Mouse (Mus musculus): Measurements from ENCODE around the gene Stfa3. TPM values are rescaled to one million over a fixed set of nuclear protein-coding genes. Genes with fewer than 3 reads are reported as not detected.

The Stfa3 gene
- polyA plus RNA-seq, 1 experiment from 2014 or later, result 213 TPM

DNA sequence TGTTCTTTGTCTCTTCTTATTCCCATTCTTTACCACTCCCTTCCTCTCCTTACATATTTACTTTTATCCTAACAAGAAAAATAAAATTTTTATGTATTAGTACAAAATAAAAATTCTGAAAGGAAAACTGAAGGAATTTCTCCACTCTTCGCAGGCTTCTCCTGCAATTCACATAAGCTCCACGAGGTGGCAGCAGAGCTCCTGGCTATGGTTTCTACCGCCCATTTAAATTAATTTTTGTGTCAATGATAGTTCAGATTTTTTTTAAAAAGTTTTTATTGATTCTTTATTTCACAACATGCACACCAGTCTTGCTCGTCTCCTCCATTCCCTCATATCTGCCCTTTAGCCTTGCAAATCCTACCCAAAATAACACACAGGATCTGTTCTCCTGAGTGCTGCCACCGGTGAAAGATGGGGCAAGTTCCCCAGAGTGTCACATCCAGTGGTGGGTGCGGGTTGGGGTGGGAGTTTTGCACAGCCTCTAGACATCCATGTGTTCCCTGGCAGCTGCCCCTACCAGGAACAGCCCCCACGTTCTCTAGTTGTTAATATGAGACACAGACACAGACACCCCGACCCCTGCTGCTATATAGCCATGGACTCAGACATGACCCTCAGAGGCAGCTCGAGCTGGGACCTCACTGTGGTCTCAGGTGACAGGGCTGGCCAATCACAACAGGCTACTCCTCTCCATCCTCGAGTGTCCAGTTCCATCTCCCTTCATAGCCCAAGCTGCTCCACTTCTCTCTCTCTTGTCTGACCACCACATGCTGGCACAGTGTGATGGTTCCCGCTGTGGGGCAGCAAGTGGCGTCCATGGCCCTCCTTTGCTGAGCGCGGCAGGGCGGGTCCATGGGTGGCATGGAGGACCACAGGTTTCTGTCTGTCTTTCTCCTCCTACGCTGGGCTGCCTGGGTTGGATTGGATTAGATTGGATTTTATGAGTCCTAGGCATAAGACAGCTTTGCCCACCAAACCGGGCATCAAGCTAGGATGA lies 18.3 kb upstream of the Stfa3 start:
- H3K9ac ChIP-seq (replicated peaks), result no peak overlapping the region
- no peaks in the 10 kb centered on the region for H3K27me3 ChIP-seq (ENCODE audit: insufficient read depth, low read length)
- 47% methylated on average over 17 of the region's 17 CpGs for WGBS (ENCODE audit: insufficient replicate concordance)
- ATAC-seq (no peak), DNase-seq (peak; percentile 34)
- H3K4me3 ChIP-seq (ENCODE audit: low read depth, low read length), result no peak overlapping the region
- no peaks in the 10 kb centered on the region for H3K4me1 ChIP-seq (ENCODE audit: insufficient read depth)
- TF ChIP-seq CTCF (IDR thresholded peaks at IDR 0.05; ENCODE audit: low read depth) (peak; percentile 83), EP300 (IDR thresholded peaks at IDR 0.05; ENCODE audit: low read depth) (no peak)
- H3K27ac ChIP-seq (ENCODE audit: low read depth), result no peak overlapping the region
- H3K4me2 ChIP-seq (ENCODE audit: low read depth, low read length), result no peak overlapping the region
- no peaks in the 10 kb centered on the region for H3K36me3 ChIP-seq (replicated peaks; ENCODE audit: insufficient read depth, low read length)
- H3K9me3 ChIP-seq (ENCODE audit: low read length), result peaks cover 2% of the 10 kb centered on the region; the same call in 1 of the 2 replicates

DNA sequence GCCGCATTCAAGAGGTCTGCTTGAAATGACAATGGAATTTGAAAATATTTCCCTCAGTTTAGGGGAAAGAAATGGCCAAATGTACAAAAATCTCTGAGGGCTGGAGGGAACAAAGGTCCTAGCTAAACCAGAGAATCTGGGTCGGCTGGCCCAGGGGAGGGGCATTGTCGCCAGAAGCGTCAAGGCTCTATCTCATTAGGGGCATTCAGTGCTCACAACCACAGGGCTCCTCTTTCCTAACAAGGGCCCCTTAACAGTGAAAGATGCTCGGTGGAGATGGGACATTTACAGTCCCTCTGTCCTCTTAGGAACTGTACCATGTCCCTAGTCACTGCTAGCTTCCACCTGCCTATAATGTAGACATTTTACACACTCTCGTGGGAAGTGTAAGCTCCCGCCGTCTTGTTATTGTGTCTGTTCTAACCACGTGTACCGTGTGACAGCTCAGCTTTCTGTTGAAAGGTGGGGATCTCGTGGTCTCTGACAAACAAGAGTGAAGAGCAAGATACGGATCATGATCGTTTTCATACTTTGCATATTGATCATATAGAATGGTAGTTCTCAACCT lies 16.0 kb upstream of the Stfa3 start:
- Histone ChIP-seq H3K36me3 (replicated peaks; ENCODE audit: insufficient read depth, low read length) (no peaks in the 10 kb centered on the region), H3K27ac (ENCODE audit: low read depth) (no peak overlapping the region), H3K4me1 (ENCODE audit: insufficient read depth) (no peaks in the 10 kb centered on the region), H3K27me3 (ENCODE audit: insufficient read depth, low read length) (no peaks in the 10 kb centered on the region), H3K9ac (replicated peaks) (no peak overlapping the region), H3K4me3 (ENCODE audit: low read depth, low read length) (no peak overlapping the region), H3K9me3 (ENCODE audit: low read length) (peaks cover 2% of the 10 kb centered on the region; the same call in 1 of the 2 replicates), H3K4me2 (ENCODE audit: low read depth, low read length) (no peak overlapping the region)
- DNase-seq (no peak), ATAC-seq (no peak)
- TF ChIP-seq CTCF (IDR thresholded peaks at IDR 0.05; ENCODE audit: low read depth) (no peak), EP300 (IDR thresholded peaks at IDR 0.05; ENCODE audit: low read depth) (no peak)
- WGBS (ENCODE audit: insufficient replicate concordance), result 52% methylated on average over 13 of the region's 13 CpGs

DNA sequence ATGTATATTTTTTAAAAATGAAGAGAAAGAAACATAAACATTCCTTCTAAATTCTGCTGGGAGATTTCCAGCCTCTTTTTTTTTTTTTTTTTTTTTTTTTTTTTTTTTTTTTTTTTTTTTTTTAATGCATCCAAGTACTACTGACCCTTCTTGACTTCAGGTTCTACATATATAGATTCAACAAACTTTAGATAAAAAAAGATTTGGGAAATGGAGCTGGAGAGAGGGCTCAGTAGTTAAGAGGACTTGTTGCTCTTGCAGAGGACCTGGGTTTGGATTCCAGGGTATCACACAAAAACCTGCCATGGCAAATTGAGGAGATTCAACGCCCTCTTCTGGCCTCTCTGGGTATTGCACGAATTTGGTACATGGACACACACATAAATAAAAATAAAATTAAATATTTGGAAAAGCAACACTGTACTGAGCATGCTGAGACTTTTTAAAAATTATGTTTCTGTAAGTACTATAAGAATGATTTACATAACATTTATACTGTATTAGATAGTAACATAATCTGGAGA lies 14.8 kb upstream of the Stfa3 start:
- Histone ChIP-seq H3K4me3 (ENCODE audit: low read depth, low read length) (no peak overlapping the region), H3K4me2 (ENCODE audit: low read depth, low read length) (no peak overlapping the region), H3K4me1 (ENCODE audit: insufficient read depth) (no peaks in the 10 kb centered on the region), H3K9ac (replicated peaks) (no peak overlapping the region), H3K9me3 (ENCODE audit: low read length) (peaks cover 2% of the 10 kb centered on the region; the same call in 1 of the 2 replicates), H3K36me3 (replicated peaks; ENCODE audit: insufficient read depth, low read length) (no peaks in the 10 kb centered on the region), H3K27me3 (ENCODE audit: insufficient read depth, low read length) (no peaks in the 10 kb centered on the region), H3K27ac (ENCODE audit: low read depth) (no peak overlapping the region)
- DNase-seq (peak; percentile 53), ATAC-seq (no peak)
- 8% methylated on average over 2 of the region's 2 CpGs for WGBS (ENCODE audit: insufficient replicate concordance)
- TF ChIP-seq CTCF (IDR thresholded peaks at IDR 0.05; ENCODE audit: low read depth), result peak; percentile 54
- TF ChIP-seq EP300 (IDR thresholded peaks at IDR 0.05; ENCODE audit: low read depth), result no peak

DNA sequence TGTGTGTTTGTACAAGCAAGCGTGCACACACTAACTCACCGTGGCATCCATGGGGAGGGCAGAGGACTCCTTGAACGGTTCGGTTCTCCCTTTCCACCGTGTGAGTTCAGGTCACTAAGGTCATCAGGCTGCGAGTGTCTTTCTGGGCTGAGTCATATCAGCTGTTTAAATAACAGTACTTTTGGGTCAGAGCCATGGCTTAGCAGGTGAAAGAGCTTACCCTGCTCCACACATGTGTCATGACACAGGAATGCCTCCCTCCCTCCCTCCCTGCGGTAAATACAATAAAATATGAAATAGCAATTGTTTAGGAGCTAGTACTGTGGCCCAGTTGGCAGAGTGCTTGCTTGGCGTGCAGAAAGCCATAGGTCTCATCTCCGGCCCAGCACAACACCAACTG lies 14.2 kb upstream of the Stfa3 start:
- Histone ChIP-seq H3K27ac (ENCODE audit: low read depth) (no peak overlapping the region), H3K9ac (replicated peaks) (no peak overlapping the region), H3K36me3 (replicated peaks; ENCODE audit: insufficient read depth, low read length) (no peaks in the 10 kb centered on the region), H3K4me3 (ENCODE audit: low read depth, low read length) (no peak overlapping the region), H3K9me3 (ENCODE audit: low read length) (peaks cover 2% of the 10 kb centered on the region; the same call in 1 of the 2 replicates), H3K4me2 (ENCODE audit: low read depth, low read length) (no peak overlapping the region), H3K27me3 (ENCODE audit: insufficient read depth, low read length) (no peaks in the 10 kb centered on the region), H3K4me1 (ENCODE audit: insufficient read depth) (no peaks in the 10 kb centered on the region)
- no peak for DNase-seq
- TF ChIP-seq EP300 (IDR thresholded peaks at IDR 0.05; ENCODE audit: low read depth) (no peak), CTCF (IDR thresholded peaks at IDR 0.05; ENCODE audit: low read depth) (no peak)
- ATAC-seq, result no peak
- 77% methylated on average over 9 of the region's 9 CpGs for WGBS (ENCODE audit: insufficient replicate concordance)

DNA sequence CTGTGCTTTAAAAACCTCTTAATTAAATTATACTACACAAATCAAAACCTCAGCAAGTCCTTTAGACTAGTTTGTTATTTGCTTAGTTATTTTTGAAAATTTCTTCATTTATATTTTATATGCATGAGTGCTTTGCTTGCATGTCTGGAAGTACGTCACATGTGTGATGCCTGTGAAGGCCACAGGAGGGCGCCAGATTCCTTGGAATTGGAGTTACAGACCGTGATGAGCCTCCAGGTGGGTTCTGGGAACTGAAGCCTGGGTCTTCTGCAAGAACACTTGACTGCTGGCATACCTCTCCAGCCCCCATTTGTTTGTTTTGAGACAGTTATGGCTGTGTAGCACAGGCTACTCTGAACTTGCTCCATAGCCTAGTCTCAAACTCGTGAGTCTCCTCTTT lies 13.7 kb upstream of the Stfa3 start:
- TF ChIP-seq EP300 (IDR thresholded peaks at IDR 0.05; ENCODE audit: low read depth), result no peak
- TF ChIP-seq CTCF (IDR thresholded peaks at IDR 0.05; ENCODE audit: low read depth), result peak; percentile 54
- no peaks in the 10 kb centered on the region for H3K4me1 ChIP-seq (ENCODE audit: insufficient read depth)
- no peak overlapping the region for H3K9ac ChIP-seq (replicated peaks)
- peaks cover 2% of the 10 kb centered on the region; the same call in 1 of the 2 replicates for H3K9me3 ChIP-seq (ENCODE audit: low read length)
- no peak overlapping the region for H3K27ac ChIP-seq (ENCODE audit: low read depth)
- H3K27me3 ChIP-seq (ENCODE audit: insufficient read depth, low read length), result no peaks in the 10 kb centered on the region
- 62% methylated on average over 4 of the region's 4 CpGs for WGBS (ENCODE audit: insufficient replicate concordance)
- H3K36me3 ChIP-seq (replicated peaks; ENCODE audit: insufficient read depth, low read length), result no peaks in the 10 kb centered on the region
- ATAC-seq (no peak), DNase-seq (peak; percentile 25)
- no peak overlapping the region for H3K4me3 ChIP-seq (ENCODE audit: low read depth, low read length)
- no peak overlapping the region for H3K4me2 ChIP-seq (ENCODE audit: low read depth, low read length)

DNA sequence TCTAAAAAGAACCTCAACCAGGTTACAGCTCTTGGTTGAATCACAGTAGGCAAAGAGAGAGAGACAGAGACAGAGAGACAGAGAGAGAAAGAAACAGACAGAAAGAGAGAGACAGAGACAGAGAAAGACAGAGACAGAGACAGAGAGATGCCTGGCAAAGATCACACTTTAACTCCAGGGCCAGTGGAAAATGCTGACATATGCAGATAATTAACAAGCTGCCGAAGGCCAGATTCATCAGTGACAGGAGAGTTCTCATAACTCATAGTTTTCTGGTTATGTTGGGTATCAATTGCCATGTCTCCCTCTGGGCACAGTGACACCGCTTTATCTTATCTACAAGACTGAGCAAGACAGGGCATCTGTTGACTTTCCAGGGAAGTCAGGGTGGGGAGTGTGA lies 12.7 kb upstream of the Stfa3 start:
- Histone ChIP-seq H3K9ac (replicated peaks) (no peak overlapping the region), H3K4me2 (ENCODE audit: low read depth, low read length) (no peak overlapping the region), H3K4me3 (ENCODE audit: low read depth, low read length) (no peak overlapping the region), H3K36me3 (replicated peaks; ENCODE audit: insufficient read depth, low read length) (no peaks in the 10 kb centered on the region), H3K9me3 (ENCODE audit: low read length) (peaks cover 2% of the 10 kb centered on the region; the same call in 1 of the 2 replicates), H3K27ac (ENCODE audit: low read depth) (no peak overlapping the region), H3K4me1 (ENCODE audit: insufficient read depth) (no peaks in the 10 kb centered on the region), H3K27me3 (ENCODE audit: insufficient read depth, low read length) (no peaks in the 10 kb centered on the region)
- no peak for TF ChIP-seq EP300 (IDR thresholded peaks at IDR 0.05; ENCODE audit: low read depth)
- TF ChIP-seq CTCF (IDR thresholded peaks at IDR 0.05; ENCODE audit: low read depth), result no peak
- DNase-seq (no peak), ATAC-seq (no peak)
- 60% methylated on average over 2 of the region's 2 CpGs for WGBS (ENCODE audit: insufficient replicate concordance)
